Mouse (Mus musculus) testis, adult 2 months (tissue): Measurements from ENCODE around the gene Trp73. TPM values are rescaled to one million over a fixed set of nuclear protein-coding genes. Genes with fewer than 3 reads are reported as not detected.
A peak's percentile ranks its signal among the peaks of the same experiment; 100 is the strongest.

Experiments
- H3K27ac ChIP-seq: fragments of 200-500 bp; 2 replicates; pipeline ENCODE4 v1.5.1; 2012; ENCODE audit warnings: low read depth, low read length; ENCODE audit not compliant: control insufficient read depth, insufficient read depth
- H3K27me3 ChIP-seq: fragments of 200-500 bp; 2 replicates; pipeline ENCODE4 v1.6.1; 2012; ENCODE audit warnings: mild to moderate bottlenecking, low read length, moderate library complexity; ENCODE audit not compliant: control insufficient read depth, insufficient read depth
- H3K36me3 ChIP-seq: fragments of 200-500 bp; 2 replicates; pipeline ENCODE4 v1.6.1; 2012; ENCODE audit warnings: mild to moderate bottlenecking, low read length; ENCODE audit not compliant: control insufficient read depth, insufficient read depth
- H3K4me1 ChIP-seq: fragments of 200-500 bp; 2 replicates; pipeline ENCODE4 v1.6.1; 2012; ENCODE audit warnings: low read length; ENCODE audit not compliant: control insufficient read depth, insufficient read depth
- H3K4me3 ChIP-seq: fragments of 200-500 bp; 2 replicates; pipeline ENCODE4 v1.5.1; 2012; ENCODE audit warnings: low read depth, mild to moderate bottlenecking, low read length, moderate library complexity, mixed read lengths; ENCODE audit not compliant: control insufficient read depth
- CTCF ChIP-seq: fragments of 200-500 bp; IDR thresholded peaks from 2 replicates; pipeline ENCODE4 v1.5.1; 2012; ENCODE audit warnings: low read depth, mild to moderate bottlenecking, inconsistent platforms, low read length, moderate library complexity; ENCODE audit not compliant: control insufficient read depth, insufficient read depth, insufficient replicate concordance
- POLR2A ChIP-seq: fragments of 200-500 bp; IDR thresholded peaks from 2 replicates; pipeline ENCODE4 v1.6.1; 2012; ENCODE audit warnings: low read depth, mild to moderate bottlenecking, inconsistent platforms, low read length, moderate library complexity; ENCODE audit not compliant: control insufficient read depth
- polyA plus RNA-seq: library from polyadenylated mRNA; depleted of rRNA; stranded (reverse); fragments of >200 nt; gene quantifications from 2 replicates; pipeline ENCODE4 v1.2.3, GENCODE M21; 2012; rRNA removed

Gene Trp73
- polyA plus RNA-seq, 1 experiment, result 0.17 TPM

DNA sequence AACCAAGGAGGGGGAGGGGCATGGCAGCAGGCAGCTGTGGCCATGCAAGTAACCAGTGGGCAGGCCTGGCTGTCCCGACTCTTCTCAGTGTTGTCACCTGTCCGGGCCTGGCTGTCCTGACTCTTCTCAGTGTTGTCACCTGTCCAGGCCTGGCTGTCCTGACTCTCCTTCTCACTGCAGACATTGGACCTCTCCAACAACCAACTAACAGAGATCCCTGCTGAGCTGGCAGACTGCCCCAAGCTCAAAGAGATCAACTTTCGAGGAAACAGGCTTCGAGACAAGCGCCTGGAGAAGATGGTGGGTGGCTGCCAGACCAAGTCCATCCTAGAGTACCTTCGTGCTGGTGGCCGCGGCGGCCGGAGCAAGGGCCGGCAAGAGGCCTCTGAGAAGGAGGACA lies 124.5 kb downstream of the Trp73 start:
- H3K4me1 ChIP-seq, result peaks cover 8% of the 10 kb centered on the region
- H3K27me3 ChIP-seq, result no peaks in the 10 kb centered on the region
- no peak for TF ChIP-seq CTCF
- TF ChIP-seq POLR2A, result no peak
- H3K27ac ChIP-seq, result no peak overlapping the region
- H3K36me3 ChIP-seq, result no peaks in the 10 kb centered on the region; the same call in 1 of the 2 replicates
- no peak overlapping the region for H3K4me3 ChIP-seq

DNA sequence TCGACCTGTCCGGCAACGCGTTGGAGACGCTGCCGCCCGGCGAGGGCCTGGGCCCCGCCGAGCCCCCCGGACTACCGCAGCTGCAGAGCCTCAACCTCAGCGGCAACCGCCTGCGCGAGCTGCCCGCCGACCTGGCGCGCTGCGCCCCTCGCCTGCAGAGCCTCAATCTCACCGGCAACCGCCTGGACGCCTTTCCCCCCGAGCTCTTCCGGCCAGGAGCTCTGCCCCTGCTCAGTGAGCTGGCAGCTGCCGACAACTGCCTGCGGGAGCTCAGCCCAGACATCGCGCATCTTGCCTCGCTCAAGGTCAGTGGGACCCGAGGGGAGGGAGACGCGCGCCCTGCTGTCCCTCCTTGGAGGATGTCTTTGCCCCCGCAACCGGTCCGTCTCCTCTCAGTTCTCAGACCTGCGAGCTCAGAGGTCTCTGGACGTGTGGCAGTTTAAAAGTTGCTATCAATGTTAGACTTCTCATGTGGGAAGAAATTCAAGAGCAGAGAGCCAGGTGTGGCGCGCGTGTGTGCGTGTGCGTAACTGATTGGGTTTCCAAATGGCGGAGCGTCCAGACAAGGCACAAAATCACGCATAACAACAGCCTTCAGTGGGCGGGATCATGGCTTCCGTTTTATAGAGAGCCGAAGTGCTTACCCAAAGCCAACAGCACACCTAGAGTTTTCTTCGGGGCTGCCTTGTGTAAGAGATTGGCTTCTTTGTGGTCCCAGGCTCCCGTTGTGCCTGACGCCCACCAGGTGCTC lies 127.7 kb downstream of the Trp73 start:
- peak overlapping the region; percentile 70 for H3K27ac ChIP-seq
- no peaks in the 10 kb centered on the region for H3K27me3 ChIP-seq
- peak overlapping the region; percentile 98 for H3K4me3 ChIP-seq
- peaks cover 8% of the 10 kb centered on the region for H3K4me1 ChIP-seq
- H3K36me3 ChIP-seq, result no peaks in the 10 kb centered on the region; the same call in 1 of the 2 replicates
- no peak for TF ChIP-seq CTCF
- no peak for TF ChIP-seq POLR2A

DNA sequence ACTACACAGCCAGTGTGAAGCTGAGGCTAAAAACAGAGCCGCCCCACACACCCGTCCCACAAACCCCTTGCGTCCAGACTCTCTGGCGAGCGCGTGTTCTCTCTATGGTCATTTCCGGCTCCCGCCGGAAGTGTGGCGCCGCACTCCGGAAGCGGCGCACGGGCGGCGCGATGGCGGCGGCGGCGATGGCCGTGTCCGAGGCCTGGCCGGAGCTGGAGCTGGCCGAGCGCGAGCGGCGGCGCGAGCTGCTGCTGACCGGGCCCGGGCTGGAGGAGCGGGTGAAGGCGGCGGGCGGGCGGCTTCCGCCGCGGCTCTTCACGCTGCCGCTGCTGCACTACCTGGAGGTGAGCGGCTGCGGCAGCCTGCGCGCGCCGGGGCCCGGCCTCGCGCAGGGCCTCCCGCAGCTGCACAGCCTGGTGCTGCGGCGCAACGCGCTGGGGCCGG lies 128.3 kb downstream of the Trp73 start, which contains the start of gene Lrrc47:
TSS of gene Lrrc47 (plus strand) at position 86 of the 444 bp plus-strand sequence.
- Histone ChIP-seq H3K4me1 (peaks cover 8% of the 10 kb centered on the region), H3K27me3 (no peaks in the 10 kb centered on the region), H3K36me3 (no peaks in the 10 kb centered on the region; the same call in 1 of the 2 replicates), H3K27ac (peak within 1 kb of the TSS; percentile 70), H3K4me3 (peak within 1 kb of the TSS; percentile 98)
- TF ChIP-seq CTCF, result no peak
- peak; percentile 72; the same call in 1 of the 2 replicates for TF ChIP-seq POLR2A

DNA sequence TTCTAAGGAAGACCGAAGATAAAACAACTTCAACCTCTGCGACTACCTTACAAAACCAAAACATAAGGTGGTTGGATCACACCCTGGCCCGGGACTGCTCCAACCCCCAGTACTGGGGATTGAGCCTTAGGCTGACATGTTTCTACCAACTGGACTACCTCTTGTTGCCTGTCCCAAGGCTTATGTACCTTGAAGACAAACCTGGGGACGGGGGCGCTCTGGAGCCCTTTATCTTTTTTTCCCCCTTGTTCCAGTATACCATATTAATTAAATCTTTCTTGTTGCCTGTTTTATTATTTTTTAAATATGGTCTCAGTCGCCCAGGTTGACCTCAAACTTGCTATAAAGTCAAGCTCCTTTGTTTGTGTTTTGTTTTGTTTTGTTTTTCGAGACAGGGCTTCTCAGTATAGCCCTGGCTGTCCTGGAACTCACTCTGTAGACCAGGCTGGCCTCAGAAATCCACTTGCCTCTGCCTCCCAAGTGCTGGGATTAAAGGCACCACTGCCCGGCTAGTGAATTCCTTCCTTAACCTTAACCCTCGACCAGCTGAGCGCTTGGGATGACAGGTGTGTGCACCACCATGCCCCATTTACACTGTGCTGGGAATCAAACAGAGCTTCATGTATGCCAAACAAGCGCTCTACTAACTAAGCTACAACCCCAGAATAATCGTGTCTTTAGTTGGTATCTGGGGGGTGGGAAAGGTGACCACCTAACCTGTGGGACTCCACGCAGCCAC lies 128.9 kb downstream of the Trp73 start:
- Histone ChIP-seq H3K27me3 (no peaks in the 10 kb centered on the region), H3K4me1 (peaks cover 8% of the 10 kb centered on the region), H3K27ac (peak overlapping the region; percentile 30), H3K4me3 (peak overlapping the region; percentile 98), H3K36me3 (no peaks in the 10 kb centered on the region; the same call in 1 of the 2 replicates)
- TF ChIP-seq CTCF, result no peak
- TF ChIP-seq POLR2A, result no peak

DNA sequence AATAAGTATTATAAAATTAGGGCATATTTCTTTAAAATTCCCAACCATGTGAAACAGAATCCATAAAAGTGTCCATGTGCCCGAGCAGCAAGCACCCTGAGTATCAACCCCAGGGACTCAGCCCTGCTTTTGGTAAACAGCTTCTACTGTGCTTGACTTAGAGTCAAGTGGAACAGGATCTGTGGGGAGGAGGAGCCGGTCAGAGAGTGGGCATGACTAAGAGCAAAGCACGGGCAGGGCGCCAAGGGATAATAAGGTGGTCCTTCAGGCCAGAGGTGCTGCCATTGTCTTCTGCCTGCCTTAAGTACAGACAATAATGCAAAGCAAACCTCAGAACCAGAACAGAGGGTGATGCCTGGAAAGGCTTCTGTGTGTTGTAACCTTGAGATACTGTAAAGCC lies 132.2 kb downstream of the Trp73 start:
- Histone ChIP-seq H3K4me3 (no peak overlapping the region), H3K4me1 (peaks cover 6% of the 10 kb centered on the region), H3K36me3 (no peaks in the 10 kb centered on the region; the same call in 1 of the 2 replicates), H3K27ac (no peak overlapping the region), H3K27me3 (no peaks in the 10 kb centered on the region)
- no peak for TF ChIP-seq POLR2A
- no peak for TF ChIP-seq CTCF

DNA sequence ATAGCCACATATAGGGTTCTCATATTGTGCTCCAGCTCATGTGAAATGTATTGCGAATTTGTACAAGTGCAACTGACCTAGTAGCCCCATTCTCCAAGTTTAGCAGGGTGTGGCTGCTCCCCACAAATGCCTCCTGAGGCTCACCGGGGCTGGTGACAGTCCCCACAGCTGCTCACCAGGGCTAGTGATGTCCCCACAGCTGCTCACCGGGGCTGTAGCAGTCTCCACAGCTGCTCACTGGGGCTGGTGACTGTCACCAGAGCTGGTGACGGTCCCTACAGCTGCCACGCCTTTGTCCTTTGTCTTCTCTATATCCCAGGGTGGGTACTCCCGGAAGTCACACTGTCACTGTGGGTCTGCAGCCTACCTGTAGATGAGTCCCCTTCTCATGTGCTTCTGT lies 133.7 kb downstream of the Trp73 start:
- H3K36me3 ChIP-seq, result peaks cover 5% of the 10 kb centered on the region
- no peaks in the 10 kb centered on the region; the same call in none of the 2 replicates for H3K4me1 ChIP-seq
- H3K27me3 ChIP-seq, result no peaks in the 10 kb centered on the region
- no peak overlapping the region for H3K27ac ChIP-seq
- no peak for TF ChIP-seq CTCF
- no peak for TF ChIP-seq POLR2A
- no peak overlapping the region for H3K4me3 ChIP-seq

Other genes starting within 250 kb of the Trp73 start
- gene A430005L14Rik, start 183.0 kb downstream of the Trp73 start, polyA plus RNA-seq, result 76.8 and 87.1 TPM in 2 replicates
- 4.6 and 4.7 TPM in 2 replicates for gene Dffb, start 165.1 kb downstream of the Trp73 start, polyA plus RNA-seq
- gene Cep104, start 165.0 kb downstream of the Trp73 start, polyA plus RNA-seq, result 43.4 and 46.6 TPM in 2 replicates
- 55.1 and 58.8 TPM in 2 replicates for gene Lrrc47, start 128.5 kb downstream of the Trp73 start, polyA plus RNA-seq
- gene Smim1, start 114.0 kb downstream of the Trp73 start, polyA plus RNA-seq, result 39.8 and 41.1 TPM in 2 replicates
- gene Ccdc27, start 97.5 kb downstream of the Trp73 start, polyA plus RNA-seq, result 51.5 and 55.2 TPM in 2 replicates
- gene Wrap73, start 2.2 kb upstream of the Trp73 start, polyA plus RNA-seq, result 20.8 and 21.2 TPM in 2 replicates
- gene Tprgl, start 20.5 kb upstream of the Trp73 start, polyA plus RNA-seq, result 212 and 246 TPM in 2 replicates
- 1.0 and 1.4 TPM in 2 replicates for gene Megf6, start 30.5 kb upstream of the Trp73 start, polyA plus RNA-seq
- 0.56 and 1.2 TPM in 2 replicates for gene Arhgef16, start 161.5 kb upstream of the Trp73 start, polyA plus RNA-seq
- 0.34 and 0.57 TPM in 2 replicates for gene B230104I21Rik, start 195.9 kb upstream of the Trp73 start, polyA plus RNA-seq